Mouse (Mus musculus): ENCODE measurements at regions not wholly inside any gene's neighbourhood (a gene's known extent, or its start where the extent isn't known, plus 50 kb on each side); places are given as distances from the start of the nearest gene placed in this dataset.

- no peak for TF ChIP-seq CTCF (IDR thresholded peaks at IDR 0.05; ENCODE audit: borderline replicate concordance, insufficient read depth, low read depth, low read length)
- TF ChIP-seq POLR2A (IDR thresholded peaks at IDR 0.05; ENCODE audit: borderline replicate concordance, insufficient read depth, low read length): no peak
These were observed 159.8 kb upstream of the Arrdc3 start for GRCm38 (mm10) chr13:80723215-80724006.

Data from cerebellum, adult 2 months (tissue).